Mouse (Mus musculus) liver, postnatal 0 days (tissue): ENCODE results near the gene Aqp9. TPM values are rescaled to one million over a fixed set of nuclear protein-coding genes. Genes with fewer than 3 reads are reported as not detected.

ENCODE experiments used
- ATAC-seq: fragments of 200-750 bp; cut with Nextera tagmentation; 2 replicates; pipeline ENCODE4 v1.8.0; 2017; ENCODE audit warnings: mild to moderate bottlenecking, moderate library complexity
- DNase-seq: peaks from one replicate; pipeline ENCODE4 v3.0.0-alpha.2; 2016
- H3K27ac ChIP-seq: fragments of 300-500 bp; sonication (generic); 2 replicates; pipeline ENCODE4 v1.5.1; 2014; ENCODE audit warnings: antibody characterized with exemption, moderate library complexity, mild to moderate bottlenecking, low read depth
- H3K27me3 ChIP-seq: fragments of 300-500 bp; sonication (generic); 2 replicates; pipeline ENCODE4 v1.6.1; 2014; ENCODE audit warnings: low read length, control low read depth, mixed read lengths; ENCODE audit not compliant: insufficient read depth
- H3K36me3 ChIP-seq: fragments of 300-500 bp; sonication (generic); replicated peaks from 2 replicates; pipeline ENCODE4 v1.6.1; 2014; ENCODE audit warnings: mild to moderate bottlenecking, control low read depth, low read length, moderate library complexity, mixed read lengths; ENCODE audit not compliant: insufficient read depth
- H3K4me1 ChIP-seq: fragments of 300-500 bp; sonication (generic); 2 replicates; pipeline ENCODE4 v1.6.1; 2014; ENCODE audit warnings: antibody characterized with exemption, mild to moderate bottlenecking, control low read depth; ENCODE audit not compliant: insufficient read depth
- H3K4me2 ChIP-seq: fragments of 300-500 bp; sonication (generic); 2 replicates; pipeline ENCODE4 v1.6.1; 2014; ENCODE audit warnings: low read depth, mild to moderate bottlenecking, low read length, moderate library complexity, mixed read lengths
- H3K4me3 ChIP-seq: fragments of 300-500 bp; sonication (generic); 2 replicates; pipeline ENCODE4 v1.5.1; 2014; ENCODE audit warnings: low read depth, low read length
- H3K9ac ChIP-seq: fragments of 300-500 bp; sonication (generic); replicated peaks from 2 replicates; pipeline ENCODE4 v1.6.1; 2014; ENCODE audit warnings: mild to moderate bottlenecking, moderate library complexity
- H3K9me3 ChIP-seq: fragments of 300-500 bp; sonication (generic); 2 replicates; pipeline ENCODE4 v1.6.1; 2016; ENCODE audit warnings: mild to moderate bottlenecking, control low read depth, low read length, mixed read lengths
- CTCF ChIP-seq: sonication (generic); IDR thresholded peaks from 2 replicates; pipeline ENCODE4 v1.5.1; 2016; ENCODE audit warnings: antibody characterized with exemption, low read depth
- EP300 ChIP-seq: IDR thresholded peaks from 2 replicates; pipeline ENCODE4 v1.6.1; 2016; ENCODE audit warnings: antibody characterized with exemption, low read depth, mild to moderate bottlenecking
- WGBS: fragments of 180-500 bp; shearing (Covaris S2); extraction: QIAGEN DNeasy Blood & Tissue Kit; methylation state at CpG from one replicate; pipeline ENCODE4 v1.1.7; 2014; ENCODE audit not compliant: insufficient replicate concordance; 5-methylcytosine and 5-hydroxymethylcytosine counted together
- polyA plus RNA-seq: library from polyadenylated mRNA; unstranded; fragments of >200 nt; fragmentation: Nextera tagmentation; extraction: Ambion mirVana; gene quantifications from 2 replicates; pipeline ENCODE4 v1.2.1, GENCODE M21; 2015

Aqp9 gene
- polyA plus RNA-seq, 1 experiment from 2014 or later, result 75.4 TPM

- no peak overlapping the region for H3K4me2 ChIP-seq
- no peak for TF ChIP-seq EP300
- ATAC-seq (no peak), DNase-seq (no peak)
- H3K4me1 ChIP-seq, result no peaks in the 10 kb centered on the region; the same call in 1 of the 2 replicates
- H3K9me3 ChIP-seq, result no peaks in the 10 kb centered on the region
- H3K27me3 ChIP-seq, result no peaks in the 10 kb centered on the region
- WGBS, result 74% methylated on average over 12 of the region's 12 CpGs
- H3K4me3 ChIP-seq, result no peak overlapping the region
- no peak overlapping the region for H3K9ac ChIP-seq
- H3K36me3 ChIP-seq, result no peaks in the 10 kb centered on the region
- no peak overlapping the region for H3K27ac ChIP-seq
Measured at GRCm38 (mm10) chr9:71076201-71076648, 92.3 kb downstream of the Aqp9 start.

- Histone ChIP-seq H3K9ac (no peak overlapping the region), H3K36me3 (no peaks in the 10 kb centered on the region), H3K4me1 (no peaks in the 10 kb centered on the region), H3K4me2 (no peak overlapping the region), H3K27me3 (no peaks in the 10 kb centered on the region), H3K27ac (no peak overlapping the region), H3K9me3 (no peaks in the 10 kb centered on the region), H3K4me3 (no peak overlapping the region)
- peak; percentile 64 for DNase-seq
- ATAC-seq, result no peak
- WGBS, result 39% methylated on average over 4 of the region's 4 CpGs
- peak; percentile 88 for TF ChIP-seq CTCF
- TF ChIP-seq EP300, result no peak
Measured at GRCm38 (mm10) chr9:71073831-71074230, 94.7 kb downstream of the Aqp9 start.

- no peaks in the 10 kb centered on the region for H3K36me3 ChIP-seq
- 24% methylated on average over 4 of the region's 4 CpGs for WGBS
- TF ChIP-seq CTCF, result no peak
- no peak for TF ChIP-seq EP300
- no peaks in the 10 kb centered on the region for H3K4me1 ChIP-seq
- no peaks in the 10 kb centered on the region for H3K27me3 ChIP-seq
- H3K27ac ChIP-seq, result no peak overlapping the region
- DNase-seq (no peak), ATAC-seq (no peak)
- no peak overlapping the region for H3K4me3 ChIP-seq
- no peaks in the 10 kb centered on the region for H3K9me3 ChIP-seq
- H3K4me2 ChIP-seq, result no peak overlapping the region
- H3K9ac ChIP-seq, result no peak overlapping the region
Measured at GRCm38 (mm10) chr9:71073076-71073475, 95.4 kb downstream of the Aqp9 start.

- H3K27me3 ChIP-seq, result no peaks in the 10 kb centered on the region
- H3K4me2 ChIP-seq, result no peak overlapping the region
- no peaks in the 10 kb centered on the region for H3K36me3 ChIP-seq
- TF ChIP-seq CTCF, result no peak
- no peak for TF ChIP-seq EP300
- 68% methylated on average over 7 of the region's 7 CpGs for WGBS
- no peak overlapping the region for H3K9ac ChIP-seq
- no peaks in the 10 kb centered on the region for H3K4me1 ChIP-seq
- DNase-seq (no peak), ATAC-seq (no peak)
- H3K27ac ChIP-seq, result no peak overlapping the region
- no peak overlapping the region for H3K4me3 ChIP-seq
- no peaks in the 10 kb centered on the region for H3K9me3 ChIP-seq
Measured at GRCm38 (mm10) chr9:71072502-71072901, 96.0 kb downstream of the Aqp9 start.

- DNase-seq (no peak), ATAC-seq (no peak)
- Histone ChIP-seq H3K4me1 (no peaks in the 10 kb centered on the region), H3K9ac (no peak overlapping the region), H3K9me3 (no peaks in the 10 kb centered on the region), H3K27me3 (no peaks in the 10 kb centered on the region), H3K36me3 (no peaks in the 10 kb centered on the region), H3K27ac (no peak overlapping the region), H3K4me2 (no peak overlapping the region), H3K4me3 (no peak overlapping the region)
- WGBS, result 80% methylated on average over 7 of the region's 7 CpGs
- TF ChIP-seq CTCF (no peak), EP300 (no peak)
Measured at GRCm38 (mm10) chr9:71071581-71072330, 96.7 kb downstream of the Aqp9 start.

GRCm38 (mm10) chr9:71070628-71071027, 97.9 kb downstream of the Aqp9 start:
- no peak overlapping the region for H3K4me2 ChIP-seq
- no peak overlapping the region for H3K27ac ChIP-seq
- 87% methylated on average over 2 of the region's 2 CpGs for WGBS
- no peaks in the 10 kb centered on the region for H3K27me3 ChIP-seq
- no peak for ATAC-seq
- no peak overlapping the region for H3K4me3 ChIP-seq
- TF ChIP-seq CTCF (no peak), EP300 (no peak)
- H3K9me3 ChIP-seq, result no peaks in the 10 kb centered on the region
- H3K36me3 ChIP-seq, result no peaks in the 10 kb centered on the region
- H3K9ac ChIP-seq, result no peak overlapping the region
- DNase-seq, result no peak
- H3K4me1 ChIP-seq, result no peaks in the 10 kb centered on the region
